17 mouse cellular contexts compared by ENCODE assay signal in genomic region chr4:103011823-103012222, GRCm38 (mm10). TPM values are rescaled to one million over a fixed set of nuclear protein-coding genes. Genes with fewer than 3 reads are reported as not detected.
DNase-seq lines count a peak whose midpoint lies in the region; ATAC-seq lines count a peak whose summit lies in the region.
"Had no signal": no experiment of that assay in that cellular context is flagged by ENCODE, and none has a peak within 500 bp of the region (broad histone marks: within the 10 kb centered on the region; RNA-seq: fewer than 3 reads in every experiment).

No protein-coding gene starts in this region.

- H3K9me3 ChIP-seq in limb, embryonic 13.5 days = no peaks in the 10 kb centered on the region
- H3K9me3 ChIP-seq: neural tube, embryonic 12.5 days had no signal

- 9% methylated on average over 7 of the region's 7 CpGs for WGBS in limb, embryonic 13.5 days

- H3K36me3 ChIP-seq in limb, embryonic 13.5 days = no peaks in the 10 kb centered on the region
- H3K36me3 ChIP-seq: neural tube, embryonic 12.5 days had no signal

- no peaks in the 10 kb centered on the region for H3K27me3 ChIP-seq in limb, embryonic 13.5 days
- H3K27me3 ChIP-seq: neural tube, embryonic 12.5 days had no signal

- no peak overlapping the region for H3K4me3 ChIP-seq in limb, embryonic 13.5 days
- H3K4me3 ChIP-seq: erythroblast, embryonic 14.5 days; neural tube, embryonic 12.5 days had no signal

- DNase-seq in heart, adult 11 months = peak; percentile 36
- DNase-seq in heart, adult 9 months (ENCODE audit: low spot score in 2 of 2) = no peak
- DNase-seq in right cerebral cortex, postnatal 10 days (ENCODE audit: low spot score in 2 of 2) = peak; percentile 30 to 53
- no peak for DNase-seq in right cerebral cortex, postnatal 14 days
- peak; percentile 52 to 73 for DNase-seq in thymus, postnatal 36 days
- DNase-seq in cerebellum, adult 11 months = no peak
- DNase-seq in gastrocnemius, adult 18-20 months (ENCODE audit: low spot score) = no peak
- DNase-seq: adrenal gland, postnatal 10 days; cerebellum, adult 8-10 months had no signal

- H3K4me1 ChIP-seq in limb, embryonic 13.5 days = peaks cover 33% of the 10 kb centered on the region

- H3K27ac ChIP-seq in limb, embryonic 13.5 days = no peak overlapping the region
- H3K27ac ChIP-seq: macrophage; neural tube, embryonic 12.5 days had no signal

- no peak overlapping the region for H3K9ac ChIP-seq in limb, embryonic 13.5 days
- H3K9ac ChIP-seq: neural tube, embryonic 12.5 days had no signal

- 0 out of 2 replicates have a peak overlapping the region, but pooled peaks have one; percentile 20 for H3K4me2 ChIP-seq in limb, embryonic 13.5 days (replicated peaks)
- H3K4me2 ChIP-seq: liver, embryonic 11.5 days; neural tube, embryonic 12.5 days had no signal

- no peak for ATAC-seq in limb, embryonic 13.5 days (ENCODE audit: low FRiP score, low read depth)
- ATAC-seq: intestine, embryonic 16.5 days had no signal

RNA-seq across cellular contexts. Expression of gene Insl5, which starts 14.8 kb away (rescaled TPM):
- polyA plus RNA-seq in limb, embryonic 13.5 days (2015; fragmentation: Nextera tagmentation; extraction: Ambion mirVana) = not detected in 2 replicates
- not detected for total RNA-seq in gastrocnemius, adult 18-20 months (2021)
- total RNA-seq: adrenal gland, postnatal 10 days; heart, adult 8-10 months; layer of hippocampus, postnatal 10 days had no signal
- polyA plus RNA-seq: erythroblast, embryonic 14.5 days; liver, embryonic 11.5 days; macrophage had no signal

RNA-seq across cellular contexts. Expression of gene Tctex1d1, which starts 33.4 kb away (rescaled TPM):
- 0.59 and 1.1 TPM in 2 replicates for polyA plus RNA-seq in limb, embryonic 13.5 days (2015; fragmentation: Nextera tagmentation; extraction: Ambion mirVana)
- total RNA-seq in gastrocnemius, adult 18-20 months (2021) = not detected
- total RNA-seq: adrenal gland, postnatal 10 days; heart, adult 8-10 months had no signal
- polyA plus RNA-seq: erythroblast, embryonic 14.5 days; macrophage had no signal

Comparison
In these comparisons a context has a peak if more than half of its experiments do, and no peak if none do; other contexts are left out.
1. DNase-seq: peak in heart, adult 11 months (single experiment), right cerebral cortex, postnatal 10 days (2 of 2) and thymus, postnatal 36 days (2 of 2); none in heart, adult 9 months (0 of 2), right cerebral cortex, postnatal 14 days (single experiment), cerebellum, adult 11 months (single experiment) and gastrocnemius, adult 18-20 months (single experiment).